Mouse (Mus musculus) embryo, embryonic 11 days (tissue): Measurements from ENCODE around the gene Trmo.

Experiments
- DNase-seq: peaks from one replicate; pipeline ENCODE4 v3.0.0-alpha.2; 2015

The Trmo gene

DNA sequence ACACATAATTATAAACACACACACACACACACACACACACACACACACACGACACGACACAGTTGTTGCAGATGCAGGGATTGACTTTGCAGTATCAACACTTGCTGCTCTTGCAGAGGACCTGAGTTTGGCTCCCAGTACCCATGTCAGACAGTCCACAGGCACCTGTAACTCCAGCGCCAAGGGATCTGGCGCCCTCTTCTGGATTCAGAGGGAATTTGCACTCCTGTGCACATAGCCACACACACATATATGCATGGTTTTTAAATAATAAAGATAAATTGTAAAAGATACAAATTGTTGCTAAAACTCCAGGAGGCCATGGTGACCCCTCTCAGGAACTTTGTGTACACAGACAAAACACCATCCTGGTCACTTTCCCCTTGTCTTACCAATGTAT lies 20.2 kb downstream of the Trmo start:
- no peak for DNase-seq

GRCm38 (mm10) chr4:46367487-46367959 lies 21.7 kb downstream of the Trmo start:
- DNase-seq, result peak; percentile 25

- DNase-seq, result no peak
Measured at GRCm38 (mm10) chr4:46364360-46364759, 24.9 kb downstream of the Trmo start.

DNA sequence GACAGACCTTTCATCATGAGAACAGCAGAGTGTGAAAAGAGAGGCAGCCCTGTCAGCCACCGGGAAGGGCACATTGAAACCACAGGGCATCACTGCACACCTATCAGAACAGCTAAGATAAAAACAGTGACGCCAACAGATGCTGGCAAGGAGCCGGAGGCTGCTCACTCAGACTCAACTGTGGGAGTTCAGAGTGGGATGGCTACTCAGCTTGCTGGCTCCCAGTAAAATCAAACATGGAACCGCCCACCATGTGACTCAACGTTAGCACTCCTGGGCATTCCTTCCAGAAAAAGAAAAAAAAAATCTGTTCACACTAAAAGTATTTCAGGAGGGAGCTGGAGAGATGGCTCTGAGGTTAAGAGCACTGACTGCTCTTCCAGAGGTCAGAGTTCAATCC lies 28.0 kb downstream of the Trmo start:
- DNase-seq, result no peak

DNA sequence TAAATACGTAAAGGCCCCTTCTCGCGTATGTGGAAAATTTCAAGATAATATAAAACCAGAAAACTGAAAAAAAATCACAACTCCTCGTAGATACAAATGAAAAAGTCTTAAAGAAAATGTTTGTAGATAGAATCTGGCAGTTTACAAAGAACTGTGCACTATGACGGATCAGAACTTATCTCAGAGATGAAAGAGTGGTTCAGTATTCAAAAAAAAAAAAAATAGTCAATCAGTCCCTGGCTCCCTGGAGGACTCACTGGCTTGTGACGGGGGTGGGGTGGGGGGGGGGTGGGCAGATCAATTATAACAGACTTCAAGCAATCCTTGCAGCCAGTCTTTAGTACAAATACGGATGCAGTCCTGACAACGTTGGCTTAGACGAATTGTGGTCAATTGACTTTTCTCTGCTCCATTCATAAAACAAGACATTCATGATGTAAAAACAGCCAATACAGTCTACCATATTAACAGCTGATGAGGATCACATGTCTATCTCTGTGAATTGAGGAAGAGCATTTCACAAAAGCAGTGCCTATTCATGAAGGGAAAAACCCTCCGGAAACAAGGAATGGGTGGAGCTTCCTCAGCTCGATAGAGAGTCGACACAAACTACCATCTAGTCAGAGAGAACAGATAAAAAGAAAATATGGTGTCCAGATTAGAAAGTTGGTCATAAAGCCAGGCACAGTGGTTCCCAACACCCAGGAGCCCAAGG lies 29.5 kb downstream of the Trmo start:
- DNase-seq, result no peak

DNA sequence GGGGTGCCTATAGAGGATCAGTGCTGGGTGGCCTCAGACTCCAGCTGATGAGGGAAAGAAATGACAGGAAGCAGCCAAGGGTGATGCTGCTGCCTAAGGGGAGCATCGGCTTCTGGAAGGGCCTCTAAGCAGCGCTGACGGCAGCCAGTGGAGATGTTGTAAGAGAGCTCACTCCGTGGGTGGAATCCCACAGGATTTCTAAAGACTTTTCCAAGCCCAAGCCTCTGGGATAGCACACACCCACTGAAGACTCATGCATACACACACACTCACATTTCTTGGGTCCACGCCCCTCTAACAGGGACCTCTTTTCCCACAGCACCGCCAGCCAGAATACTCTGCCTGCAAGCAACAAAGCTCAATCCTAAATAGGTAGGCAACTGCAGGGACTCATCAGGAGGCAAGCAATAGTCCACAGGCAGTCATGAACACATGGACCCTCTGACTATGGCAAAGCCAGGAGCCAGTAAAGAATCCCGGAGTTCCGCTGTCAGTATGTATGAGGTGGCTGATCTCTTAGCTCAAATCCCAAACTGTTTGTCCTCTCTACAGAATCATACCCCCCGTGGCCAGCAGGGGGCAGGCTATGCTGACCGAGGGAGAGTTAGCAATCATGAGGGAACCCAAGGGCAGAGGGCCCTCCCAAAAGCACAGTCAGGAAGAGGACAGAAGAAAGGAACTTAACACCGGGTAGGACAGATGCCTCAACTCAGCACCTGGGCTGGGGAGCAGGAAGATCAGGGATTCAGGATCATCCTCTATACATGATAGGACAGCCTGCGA lies 32.7 kb downstream of the Trmo start:
- DNase-seq, result peak; percentile 64

DNA sequence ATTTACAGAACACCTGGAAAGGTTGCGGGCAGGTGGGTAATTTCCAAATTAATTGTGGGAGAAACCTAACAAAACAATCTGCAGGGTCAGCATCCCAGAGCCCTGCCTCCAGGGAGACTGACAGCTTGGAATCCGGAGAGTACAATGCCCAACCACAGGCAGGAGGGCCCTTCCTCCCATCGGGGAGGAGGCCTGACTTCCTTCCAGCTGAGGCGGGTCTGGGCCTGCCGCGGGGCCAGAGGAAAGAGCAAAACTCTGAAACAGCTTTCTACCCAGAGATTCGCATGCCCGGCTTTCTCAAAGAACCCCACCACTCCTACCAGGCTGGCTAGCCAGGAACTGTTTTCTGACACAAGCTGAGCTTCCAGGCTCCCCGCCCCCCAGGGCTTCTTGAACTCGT lies 36.2 kb downstream of the Trmo start:
- DNase-seq, result peak; percentile 39

DNA sequence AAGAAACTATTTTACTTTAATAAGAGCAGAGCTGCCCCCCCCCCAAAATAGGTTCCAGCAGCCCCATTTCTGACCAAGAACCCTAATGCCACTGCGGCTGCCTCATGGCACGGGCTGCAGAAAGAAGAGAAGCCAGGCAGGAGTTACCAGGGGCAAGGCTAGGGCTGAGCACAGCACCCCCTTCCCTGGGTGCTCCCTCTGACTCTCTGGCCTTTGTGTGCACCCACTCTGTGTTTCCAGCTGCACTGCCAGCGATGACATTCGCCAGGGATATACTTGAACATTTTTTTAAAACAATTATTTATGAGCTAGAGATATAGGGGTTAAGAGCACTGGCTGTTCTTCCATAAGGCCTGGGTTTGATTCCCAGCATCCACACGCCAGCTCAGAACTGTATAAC lies 39.7 kb downstream of the Trmo start:
- DNase-seq, result no peak

- no peak for DNase-seq
Measured at GRCm38 (mm10) chr4:46348897-46349296, 40.3 kb downstream of the Trmo start.

DNA sequence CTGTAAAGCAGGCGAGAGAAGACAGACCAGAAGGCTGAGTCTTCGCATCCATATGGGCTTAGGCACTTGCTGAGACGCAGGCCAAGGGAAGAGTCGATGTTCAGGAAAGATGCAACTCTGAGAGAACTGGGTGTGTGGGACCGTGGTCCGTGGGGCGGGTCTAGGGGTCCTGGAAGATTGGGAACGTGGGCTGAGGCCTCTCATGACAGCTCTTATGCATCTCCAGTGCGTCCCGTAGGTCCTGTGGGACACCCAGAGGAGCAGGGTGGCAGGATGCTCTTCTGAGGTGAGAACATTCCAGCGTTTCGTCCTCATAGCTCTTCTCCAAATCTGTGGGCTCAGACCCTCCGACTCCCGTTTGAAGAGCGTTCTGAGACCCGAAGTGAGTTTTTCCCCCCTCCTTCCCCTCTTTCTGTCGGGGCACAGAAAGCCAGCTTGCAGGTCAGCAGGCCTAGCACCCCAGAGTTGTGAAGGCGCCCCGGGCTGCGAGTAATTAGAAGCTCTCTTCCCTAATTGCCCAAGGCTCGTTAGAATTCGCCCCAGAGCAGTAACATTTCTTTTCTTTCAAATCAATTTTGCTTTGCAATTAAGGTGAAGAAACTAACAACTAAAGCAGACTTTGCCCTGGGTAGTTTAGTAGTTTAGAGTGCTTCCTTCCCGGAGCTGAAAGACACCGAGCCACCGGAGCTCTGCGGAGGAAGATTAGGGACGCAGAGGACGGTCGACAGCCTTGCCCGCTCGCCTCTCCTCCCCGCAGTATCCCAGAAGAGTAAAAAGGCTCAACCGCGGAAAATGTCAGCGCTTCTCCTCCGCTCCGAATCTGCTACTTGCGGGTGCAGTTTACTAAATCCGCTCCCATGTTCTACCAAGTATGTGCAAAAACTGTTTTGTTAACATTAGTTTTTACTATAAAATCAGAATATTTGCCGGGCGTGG lies 41.4 kb downstream of the Trmo start:
- peak; percentile 39 for DNase-seq

- no peak for DNase-seq
Measured at GRCm38 (mm10) chr4:46347141-46347540, 42.1 kb downstream of the Trmo start.

GRCm38 (mm10) chr4:46346221-46346620 lies 43.0 kb downstream of the Trmo start:
- DNase-seq, result no peak

GRCm38 (mm10) chr4:46345773-46346100 lies 43.5 kb downstream of the Trmo start:
- DNase-seq, result no peak

DNA sequence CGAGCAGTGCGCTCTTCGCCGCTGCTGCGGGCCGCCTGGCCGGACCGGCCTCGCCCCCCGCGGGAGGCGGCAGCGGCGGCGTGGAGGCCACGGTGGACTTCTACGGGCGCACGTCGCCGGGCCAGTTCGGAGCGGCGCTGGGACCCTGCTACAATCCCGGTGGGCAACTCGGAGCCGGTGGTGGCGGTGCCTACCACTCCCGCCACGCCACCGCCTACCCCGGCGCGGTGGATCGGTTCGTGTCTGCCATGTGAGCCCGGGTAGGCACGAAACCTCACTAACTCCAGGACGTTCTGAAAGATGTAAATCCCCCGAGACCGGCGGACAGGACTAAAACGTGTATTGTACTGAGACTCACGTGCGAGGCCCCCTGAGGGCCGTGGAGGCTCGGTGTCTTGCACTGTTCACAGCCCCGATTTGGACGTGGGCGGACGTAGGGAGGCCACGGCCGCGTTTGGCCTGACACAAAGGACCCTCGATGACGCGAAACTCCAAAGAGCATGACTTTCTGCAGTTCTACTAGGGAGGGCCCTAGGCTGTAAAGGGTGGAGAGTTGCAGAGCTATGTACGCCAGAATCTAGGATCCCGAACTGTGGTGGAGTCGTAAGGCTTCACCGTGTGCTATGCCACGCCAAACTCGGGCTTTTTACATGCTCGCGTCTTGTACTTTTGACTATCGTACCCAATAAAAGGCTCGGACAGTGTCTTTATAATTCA lies 44.0 kb downstream of the Trmo start:
- peak; percentile 25 for DNase-seq

DNA sequence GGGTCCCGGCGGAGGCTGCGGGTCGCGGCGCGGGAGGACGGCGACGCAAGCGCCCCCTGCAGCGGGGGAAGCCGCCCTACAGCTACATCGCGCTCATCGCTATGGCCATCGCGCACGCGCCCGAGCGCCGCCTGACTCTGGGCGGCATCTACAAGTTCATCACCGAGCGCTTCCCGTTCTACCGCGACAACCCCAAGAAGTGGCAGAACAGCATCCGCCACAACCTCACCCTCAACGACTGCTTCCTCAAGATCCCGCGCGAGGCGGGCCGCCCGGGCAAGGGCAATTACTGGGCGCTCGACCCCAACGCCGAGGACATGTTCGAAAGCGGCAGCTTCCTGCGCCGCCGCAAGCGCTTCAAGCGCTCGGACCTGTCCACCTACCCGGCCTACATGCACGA lies 44.9 kb downstream of the Trmo start:
- peak; percentile 71 for DNase-seq

DNA sequence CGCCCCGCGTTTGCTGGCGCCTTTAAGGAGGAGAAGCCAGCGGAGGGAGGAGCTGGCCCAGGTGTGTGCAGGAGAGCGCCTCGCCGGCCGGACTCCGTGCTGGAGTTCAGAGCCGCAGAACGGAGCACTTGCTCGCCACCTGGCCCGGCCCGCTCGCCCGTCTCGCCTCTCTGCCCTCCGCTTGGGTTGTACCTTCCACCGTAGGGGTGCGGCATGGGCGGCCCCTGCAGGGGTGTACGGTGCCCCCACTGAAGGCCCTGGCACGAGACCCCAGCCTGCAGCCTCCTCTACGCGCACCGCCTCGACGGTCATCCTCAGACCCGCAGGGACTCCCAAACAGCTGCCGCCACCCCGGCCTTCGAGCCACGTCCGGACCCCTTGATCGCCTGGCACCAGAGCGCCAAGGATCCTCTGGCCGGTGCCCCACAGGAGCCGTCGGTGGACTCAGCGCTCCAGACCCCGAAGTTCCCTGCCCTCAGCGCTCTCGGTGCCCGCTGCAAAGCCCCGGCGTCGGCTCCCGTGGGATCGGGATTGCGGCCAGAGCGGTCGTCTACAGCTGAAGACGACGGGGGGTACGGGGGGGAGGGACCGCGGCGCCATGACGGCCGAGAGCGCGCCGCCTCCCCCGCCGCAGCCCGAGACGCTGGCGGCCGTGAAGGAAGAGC lies 45.5 kb downstream of the Trmo start, which contains the start of gene Foxe1:
Gene Foxe1, plus strand, starts transcription at position 14 of the 665 bp plus-strand sequence.
- peak; percentile 30 for DNase-seq

DNA sequence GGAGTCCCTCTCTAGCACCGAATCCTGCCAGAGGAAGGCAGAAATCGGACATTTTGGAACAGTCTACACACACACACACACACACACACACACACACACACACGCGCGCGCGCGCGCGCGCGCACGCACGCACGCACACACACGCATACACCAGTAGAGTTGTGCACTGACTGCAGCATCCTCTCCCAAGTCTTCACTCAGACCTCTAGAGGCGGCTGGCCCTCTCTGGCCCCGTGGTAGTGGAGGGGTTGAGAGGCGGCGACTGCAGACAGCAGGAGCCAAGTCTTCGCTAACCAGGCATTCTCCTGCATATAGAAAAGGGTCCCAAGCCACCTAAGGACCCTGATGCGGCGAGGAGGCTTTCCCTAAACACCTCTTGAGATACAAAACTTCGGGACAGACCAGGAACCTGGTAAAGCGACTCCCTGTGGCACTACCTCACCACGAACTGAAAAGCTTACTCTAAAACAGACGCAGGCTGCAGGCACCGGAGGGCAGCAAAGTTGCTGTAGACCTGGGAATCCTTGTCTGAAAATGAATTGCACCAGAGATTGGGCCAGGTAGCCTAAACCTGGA lies 46.4 kb downstream of the Trmo start:
- DNase-seq, result peak; percentile 58

DNA sequence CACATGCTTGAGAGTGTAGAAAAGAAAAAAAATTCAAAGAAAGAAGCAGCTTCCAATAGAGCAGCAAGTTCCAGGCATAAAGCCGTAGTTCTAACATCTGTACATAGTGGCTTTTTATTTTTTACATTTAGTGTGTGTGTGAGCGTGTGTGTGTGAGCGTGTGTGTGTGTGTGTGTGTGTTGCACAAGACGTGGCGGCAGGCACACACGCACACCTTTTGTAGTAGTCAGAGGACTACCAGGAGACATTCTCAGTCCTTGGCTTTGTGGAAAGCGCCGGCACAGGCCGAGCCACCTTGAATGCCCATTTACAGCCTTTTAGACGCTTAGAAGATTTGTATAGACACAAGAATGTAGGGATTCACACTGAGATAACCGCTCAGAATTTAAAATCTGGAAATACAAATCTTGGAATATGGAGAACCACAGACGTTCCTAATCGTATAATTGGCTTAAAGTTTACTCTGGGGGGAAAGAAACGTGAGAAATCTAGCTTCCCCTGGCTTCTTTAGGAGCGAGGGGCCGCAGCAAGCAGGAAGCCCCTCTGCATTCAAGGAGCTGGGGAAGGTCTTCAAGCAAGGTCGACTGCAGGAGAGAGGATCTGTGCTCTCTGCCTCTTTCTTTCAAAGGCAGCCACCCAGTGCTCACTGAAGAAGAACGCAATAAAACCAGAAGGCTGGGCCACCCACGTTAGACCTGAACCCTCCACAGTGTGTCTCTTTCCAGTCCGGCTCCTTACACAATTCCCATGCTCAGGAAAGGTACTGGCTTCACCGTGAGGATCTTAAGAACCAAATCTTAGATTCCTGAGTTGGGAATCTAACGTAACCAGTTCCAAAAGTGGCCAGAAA lies 47.2 kb downstream of the Trmo start:
- DNase-seq, result peak; percentile 20

DNA sequence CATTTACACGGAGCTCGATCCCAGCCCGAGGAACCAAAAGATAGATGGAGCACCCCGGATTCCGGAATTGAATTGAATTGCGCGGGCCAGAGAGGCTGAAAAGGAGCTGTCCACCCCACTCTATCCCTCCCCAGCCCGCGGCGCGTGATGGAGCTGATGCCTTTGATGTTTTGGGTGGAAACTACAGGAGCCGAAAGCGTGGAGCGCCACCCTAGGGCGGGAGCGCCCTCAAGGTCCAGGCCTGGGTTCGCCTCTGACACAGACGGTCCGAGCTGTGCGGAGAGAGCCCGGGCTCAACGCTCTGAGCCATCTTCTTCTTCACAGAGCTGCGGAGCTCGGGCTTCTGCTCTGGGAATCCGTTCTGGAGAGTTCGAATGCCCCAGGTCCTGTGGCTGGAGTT lies 49.7 kb downstream of the Trmo start:
- DNase-seq, result peak; percentile 26

DNA sequence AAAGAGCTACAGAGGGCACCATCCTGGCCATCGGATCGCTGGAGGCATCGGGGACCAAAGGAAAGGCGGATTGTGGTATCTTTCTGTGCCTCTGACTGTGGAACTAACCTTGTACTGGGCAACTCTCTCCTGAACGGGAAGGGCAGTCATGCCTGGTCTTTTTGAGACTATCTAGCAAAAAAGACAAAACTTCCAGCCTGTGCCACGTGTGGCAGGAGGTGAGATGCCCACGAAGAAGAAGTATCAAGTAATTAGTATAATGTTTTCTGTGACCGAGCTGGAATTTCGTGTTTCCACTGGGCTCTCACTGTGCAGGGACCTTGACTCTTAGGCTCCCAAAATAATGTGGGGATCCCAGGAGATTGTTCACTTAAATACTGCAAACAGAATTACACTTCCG lies 50.2 kb downstream of the Trmo start:
- no peak for DNase-seq

GRCm38 (mm10) chr4:46337990-46338389 lies 51.2 kb downstream of the Trmo start:
- DNase-seq, result no peak
